Mouse (Mus musculus): ENCODE results near the gene Znhit6. TPM values are rescaled to one million over a fixed set of nuclear protein-coding genes. Genes with fewer than 3 reads are reported as not detected.

Znhit6 gene
- total and polyA plus RNA-seq, 2 experiments: 1.6 to 4.9 TPM

DNA sequence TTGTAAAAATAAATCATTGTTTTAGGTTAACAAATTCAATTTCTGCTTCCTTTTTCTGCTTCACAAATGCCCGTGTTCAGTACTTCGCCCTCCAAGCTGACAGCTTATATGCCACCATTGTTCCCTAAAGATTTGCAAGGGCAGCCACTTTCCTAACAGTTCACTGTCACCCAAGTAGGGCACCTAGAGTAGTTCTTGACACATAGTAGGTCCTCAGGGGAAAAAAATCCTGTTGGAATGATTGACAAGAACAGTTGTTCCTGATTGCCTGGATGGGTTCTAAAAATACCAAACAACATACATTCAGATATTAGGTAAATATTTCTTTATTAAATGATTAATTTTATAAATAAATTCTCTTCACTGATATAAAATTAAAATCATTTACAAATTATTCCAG, 70.7 kb downstream of the Znhit6 start:
- TF ChIP-seq POLR2A (IDR thresholded peaks at IDR 0.05; ENCODE audit: extremely low read depth, insufficient read depth, low read length): no peak
- no peak for TF ChIP-seq CTCF (IDR thresholded peaks at IDR 0.05; ENCODE audit: low read depth, low read length)

DNA sequence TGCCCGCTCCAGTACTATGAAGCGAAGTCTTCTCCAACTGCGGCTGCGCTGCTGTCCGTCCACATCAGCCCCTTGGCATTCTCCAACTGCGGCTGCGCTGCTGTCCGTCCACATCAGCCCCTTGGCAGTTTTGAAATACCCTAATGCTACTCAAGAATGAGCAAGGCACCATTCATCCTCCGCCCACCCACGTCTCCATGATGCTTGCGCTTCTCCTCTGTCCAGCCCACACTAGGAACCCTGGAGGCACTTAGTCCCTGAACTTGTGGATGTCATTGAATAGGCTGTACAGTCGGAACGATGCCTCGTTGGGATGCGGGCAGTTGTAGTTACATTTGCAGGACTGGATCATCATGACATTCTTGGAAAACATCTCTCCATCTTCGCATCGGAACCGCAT, 71.4 kb downstream of the Znhit6 start:
- H3K4me1 ChIP-seq (ENCODE audit: control insufficient read depth, insufficient read depth, low read length): 0 out of 2 replicates have a peak, but pooled peaks cover 4% of the 10 kb centered on the region
- 95% methylated on average over 18 of the region's 18 CpGs for WGBS
- peaks cover 3% of the 10 kb centered on the region; the same call in 1 of the 2 replicates for H3K36me3 ChIP-seq (ENCODE audit: control insufficient read depth, insufficient read depth, low read length)
- no peak overlapping the region for H3K9ac ChIP-seq (ENCODE audit: low read depth, low read length)
- no peak for DNase-seq (ENCODE audit: extremely low read depth, low read depth, low spot score)
- no peaks in the 10 kb centered on the region for H3K79me2 ChIP-seq (ENCODE audit: control insufficient read depth, insufficient read depth, low read length)
- H3K4me3 ChIP-seq (ENCODE audit: insufficient read depth, low read depth, low read length): no peak overlapping the region
- no peak overlapping the region for H3K27ac ChIP-seq (replicated peaks; ENCODE audit: insufficient read depth, low read depth, low read length)
- no peak for TF ChIP-seq CTCF (IDR thresholded peaks at IDR 0.05; ENCODE audit: low read depth, low read length)
- no peak for TF ChIP-seq POLR2A (IDR thresholded peaks at IDR 0.05; ENCODE audit: extremely low read depth, insufficient read depth, low read length)
- H3K27me3 ChIP-seq (ENCODE audit: control insufficient read depth, insufficient read depth, low read length): no peaks in the 10 kb centered on the region

More for the DNA sequence above, 70.7 kb downstream of the Znhit6 start:
- Histone ChIP-seq H3K9ac (ENCODE audit: low read depth, low read length) (no peak overlapping the region), H3K27me3 (ENCODE audit: control insufficient read depth, insufficient read depth, low read length) (no peaks in the 10 kb centered on the region), H3K79me2 (ENCODE audit: control insufficient read depth, insufficient read depth, low read length) (no peaks in the 10 kb centered on the region), H3K36me3 (ENCODE audit: control insufficient read depth, insufficient read depth, low read length) (peaks cover 3% of the 10 kb centered on the region; the same call in 1 of the 2 replicates), H3K4me3 (ENCODE audit: insufficient read depth, low read depth, low read length) (no peak overlapping the region), H3K4me1 (ENCODE audit: control insufficient read depth, insufficient read depth, low read length) (0 out of 2 replicates have a peak, but pooled peaks cover 4% of the 10 kb centered on the region), H3K27ac (replicated peaks; ENCODE audit: insufficient read depth, low read depth, low read length) (no peak overlapping the region)
- 92% methylated on average over 2 of the region's 2 CpGs for WGBS
- no peak for DNase-seq (ENCODE audit: extremely low read depth, low read depth, low spot score)

DNA sequence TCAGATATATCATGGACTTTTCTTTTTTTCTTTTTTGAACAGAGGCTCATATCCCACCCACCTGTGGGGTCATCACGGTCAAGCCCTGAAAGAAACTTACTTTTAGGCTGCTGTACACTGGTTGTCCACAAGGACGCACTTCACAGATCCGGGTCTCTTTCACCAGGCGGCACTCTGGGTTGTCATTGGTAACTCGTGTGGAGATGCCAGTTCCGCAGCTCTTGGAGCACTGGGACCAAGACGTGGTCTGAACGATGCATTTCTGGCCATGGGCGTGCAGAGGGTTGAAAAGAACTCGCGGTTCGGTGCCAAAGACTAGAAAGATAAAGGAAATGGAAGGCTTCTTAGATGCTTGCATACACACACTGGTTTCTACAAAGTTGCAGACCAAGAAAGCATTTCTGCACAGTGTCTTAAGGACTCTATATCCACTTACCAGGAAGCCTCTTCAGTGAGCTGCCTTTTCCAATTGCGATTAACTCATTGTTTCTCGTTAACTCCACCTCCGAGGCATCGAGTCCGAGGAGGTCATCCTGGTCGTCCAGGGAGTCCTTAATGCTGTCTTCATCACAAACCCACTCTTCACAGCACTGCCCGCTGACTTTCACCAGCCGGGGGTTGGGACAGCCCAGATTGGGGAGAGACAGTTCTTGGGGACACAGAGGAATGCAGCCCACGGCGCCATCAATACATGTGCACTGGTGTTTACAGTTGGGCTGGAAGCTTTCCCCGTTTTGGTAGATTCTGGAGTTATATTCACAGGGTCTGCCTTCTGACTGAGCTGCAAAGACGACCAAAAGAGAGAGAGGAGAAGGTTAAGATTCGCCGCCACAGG, 72.3 kb downstream of the Znhit6 start:
- H3K79me2 ChIP-seq (ENCODE audit: control insufficient read depth, insufficient read depth, low read length): no peaks in the 10 kb centered on the region
- no peak overlapping the region for H3K4me3 ChIP-seq (ENCODE audit: insufficient read depth, low read depth, low read length)
- H3K27ac ChIP-seq (replicated peaks; ENCODE audit: insufficient read depth, low read depth, low read length): no peak overlapping the region
- H3K9ac ChIP-seq (ENCODE audit: low read depth, low read length): peak overlapping the region; percentile 12; the same call in 1 of the 2 replicates
- WGBS: 65% methylated on average over 26 of the region's 26 CpGs
- no peak for DNase-seq (ENCODE audit: extremely low read depth, low read depth, low spot score)
- no peaks in the 10 kb centered on the region for H3K27me3 ChIP-seq (ENCODE audit: control insufficient read depth, insufficient read depth, low read length)
- H3K4me1 ChIP-seq (ENCODE audit: control insufficient read depth, insufficient read depth, low read length): peaks cover 4% of the 10 kb centered on the region; the same call in 1 of the 2 replicates
- peaks cover 3% of the 10 kb centered on the region; the same call in 1 of the 2 replicates for H3K36me3 ChIP-seq (ENCODE audit: control insufficient read depth, insufficient read depth, low read length)
- no peak for TF ChIP-seq POLR2A (IDR thresholded peaks at IDR 0.05; ENCODE audit: extremely low read depth, insufficient read depth, low read length)
- TF ChIP-seq CTCF (IDR thresholded peaks at IDR 0.05; ENCODE audit: low read depth, low read length): peak; percentile 14; the same call in 1 of the 2 replicates

DNA sequence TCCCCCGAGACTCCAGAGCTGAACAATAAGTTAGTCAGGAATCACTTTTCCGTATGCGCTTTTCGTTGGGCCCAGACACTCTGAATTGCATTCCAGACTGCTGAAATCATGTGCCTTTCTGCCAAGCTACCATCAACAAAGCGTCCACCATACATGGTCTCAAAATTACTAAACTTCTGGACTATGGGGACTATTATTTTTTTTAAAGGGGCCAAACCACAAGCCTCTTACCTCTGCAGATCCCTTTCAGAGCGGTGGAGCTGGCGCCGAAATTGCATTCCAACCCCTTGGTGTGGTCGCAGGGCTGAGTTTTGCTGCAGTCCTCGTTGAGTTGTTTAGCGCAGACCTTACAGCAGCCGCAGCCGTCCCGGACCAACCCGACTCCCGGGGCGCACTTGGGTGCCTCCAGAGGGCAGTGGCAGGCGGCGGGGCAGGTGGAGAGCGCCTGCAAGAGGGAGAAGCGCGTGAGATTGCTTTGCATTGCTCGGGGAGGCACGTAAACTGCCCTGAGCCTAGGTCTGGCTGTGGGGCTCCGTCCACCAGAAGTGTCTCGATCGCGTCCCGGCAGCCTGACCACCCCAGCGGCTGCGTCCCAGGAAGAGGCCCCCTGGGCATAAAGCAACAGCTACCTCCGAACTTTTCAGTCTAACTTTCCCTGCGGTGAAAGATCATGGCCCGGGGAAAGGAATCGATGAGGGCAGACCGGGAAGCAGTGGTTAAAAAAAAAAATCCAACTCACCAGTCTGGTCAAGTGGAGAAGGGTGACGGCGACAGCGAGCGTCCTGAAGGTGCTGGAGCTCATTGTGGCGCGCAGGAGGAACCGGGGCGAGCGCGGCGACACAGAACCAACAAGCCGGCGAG, 73.2 kb downstream of the Znhit6 start:
- Histone ChIP-seq H3K36me3 (ENCODE audit: control insufficient read depth, insufficient read depth, low read length) (peaks cover 3% of the 10 kb centered on the region; the same call in 1 of the 2 replicates), H3K4me3 (ENCODE audit: insufficient read depth, low read depth, low read length) (peak overlapping the region; percentile 83), H3K9ac (ENCODE audit: low read depth, low read length) (peak overlapping the region; percentile 91), H3K27me3 (ENCODE audit: control insufficient read depth, insufficient read depth, low read length) (no peaks in the 10 kb centered on the region), H3K4me1 (ENCODE audit: control insufficient read depth, insufficient read depth, low read length) (peaks cover 4% of the 10 kb centered on the region; the same call in 1 of the 2 replicates), H3K79me2 (ENCODE audit: control insufficient read depth, insufficient read depth, low read length) (no peaks in the 10 kb centered on the region), H3K27ac (replicated peaks; ENCODE audit: insufficient read depth, low read depth, low read length) (peak overlapping the region; percentile 81)
- peak; percentile 63 for DNase-seq (ENCODE audit: extremely low read depth, low read depth, low spot score)
- WGBS: 3% methylated on average over 49 of the region's 49 CpGs
- 0 out of 2 replicates have a peak, but pooled peaks have one; percentile 8 for TF ChIP-seq POLR2A (IDR thresholded peaks at IDR 0.05; ENCODE audit: extremely low read depth, insufficient read depth, low read length)
- peak; percentile 65 for TF ChIP-seq CTCF (IDR thresholded peaks at IDR 0.05; ENCODE audit: low read depth, low read length)

DNA sequence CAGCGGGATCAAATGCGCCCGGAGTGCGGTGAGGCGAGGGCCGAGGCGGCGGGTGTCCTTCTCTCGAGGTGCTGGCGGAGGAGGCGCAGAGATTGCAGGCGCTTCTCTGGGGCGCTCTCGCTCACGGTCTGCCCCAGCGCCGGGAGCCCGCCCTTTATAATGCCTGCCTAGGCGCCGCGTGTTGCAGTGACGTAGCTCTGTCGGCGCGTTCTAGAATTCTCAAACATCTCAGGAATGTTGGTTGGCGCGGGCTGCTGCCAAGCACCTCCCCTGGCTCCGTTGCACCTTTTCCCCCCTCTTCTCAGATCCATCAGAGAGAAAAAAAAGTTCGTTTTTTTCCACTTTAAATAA, 73.8 kb downstream of the Znhit6 start, which contains the start of gene Ccn1:
Gene Ccn1, minus strand, starts transcription at position 130 of the 351 bp plus-strand sequence.
- Histone ChIP-seq H3K4me1 (ENCODE audit: control insufficient read depth, insufficient read depth, low read length) (peaks cover 4% of the 10 kb centered on the region; the same call in 1 of the 2 replicates), H3K79me2 (ENCODE audit: control insufficient read depth, insufficient read depth, low read length) (no peaks in the 10 kb centered on the region), H3K4me3 (ENCODE audit: insufficient read depth, low read depth, low read length) (peak within 1 kb of the TSS; percentile 83), H3K36me3 (ENCODE audit: control insufficient read depth, insufficient read depth, low read length) (peaks cover 3% of the 10 kb centered on the region; the same call in 1 of the 2 replicates), H3K27me3 (ENCODE audit: control insufficient read depth, insufficient read depth, low read length) (no peaks in the 10 kb centered on the region), H3K27ac (replicated peaks; ENCODE audit: insufficient read depth, low read depth, low read length) (peak within 1 kb of the TSS; percentile 81), H3K9ac (ENCODE audit: low read depth, low read length) (peak within 1 kb of the TSS; percentile 91)
- DNase-seq (ENCODE audit: extremely low read depth, low read depth, low spot score): peak; percentile 81
- WGBS: under 1% methylated on average over 29 of the region's 29 CpGs
- TF ChIP-seq CTCF (IDR thresholded peaks at IDR 0.05; ENCODE audit: low read depth, low read length): no peak
- peak; percentile 94 for TF ChIP-seq POLR2A (IDR thresholded peaks at IDR 0.05; ENCODE audit: extremely low read depth, insufficient read depth, low read length)
